Mouse (Mus musculus) CH12.LX (cell line): ENCODE results near the gene Cgas. TPM values are rescaled to one million over a fixed set of nuclear protein-coding genes. Genes with fewer than 3 reads are reported as not detected.

Source experiments
- DNase-seq: peaks from one replicate; pipeline ENCODE4 v3.0.0-alpha.2; 2013; ENCODE audit errors: extremely low read depth
- H3K27ac ChIP-seq: 2 replicates; pipeline ENCODE4 v1.5.1; 2012; ENCODE audit warnings: low read depth, mild to moderate bottlenecking, control low read depth, moderate library complexity; ENCODE audit not compliant: insufficient read depth
- H3K27me3 ChIP-seq: replicated peaks from 2 replicates; pipeline ENCODE3; 2012; ENCODE audit warnings: inconsistent platforms
- H3K36me3 ChIP-seq, 2 experiments: replicated peaks in 1 of 2; 2 replicates each; pipeline versions ENCODE3 to v1.6.1; 2012; ENCODE audit warnings: inconsistent platforms in 1 of 2, low read length in 1 of 2, mild to moderate bottlenecking in 1 of 2, mixed read lengths in 1 of 2, moderate library complexity in 1 of 2; ENCODE audit not compliant: control insufficient read depth in 1 of 2, insufficient read depth in 1 of 2
- H3K4me1 ChIP-seq, 2 experiments: 2 replicates each; pipeline ENCODE4 v1.6.1; 2012; ENCODE audit warnings: inconsistent platforms in 1 of 2, moderate library complexity in 1 of 2; ENCODE audit not compliant: insufficient read depth in 2 of 2, control insufficient read depth in 1 of 2
- H3K4me2 ChIP-seq: 2 replicates; pipeline ENCODE4 v1.6.1; 2012; ENCODE audit warnings: low read depth, mild to moderate bottlenecking, control low read depth; ENCODE audit not compliant: poor library complexity, insufficient read depth, severe bottlenecking
- H3K4me3 ChIP-seq, 3 experiments: fragments of 150-350 bp in 1 of 3; sonication (generic) in 1 of 3; replicated peaks in 1 of 3; 2 replicates each; pipeline versions ENCODE3 to v1.5.1; 2011 to 2012; ENCODE audit warnings: low read depth in 2 of 3, low read length in 2 of 3, mild to moderate bottlenecking in 2 of 3, moderate library complexity in 2 of 3, control low read depth in 1 of 3, improper control_type of control experiment in 1 of 3, inconsistent platforms in 1 of 3, mixed read lengths in 1 of 3; ENCODE audit not compliant: poor library complexity in 1 of 3
- H3K79me2 ChIP-seq: replicated peaks from 2 replicates; pipeline ENCODE4 v1.6.1; 2012; ENCODE audit warnings: mild to moderate bottlenecking, moderate library complexity; ENCODE audit not compliant: control insufficient read depth, poor library complexity, insufficient read depth, severe bottlenecking; ENCODE audit errors: extremely low read depth
- H3K9ac ChIP-seq: 2 replicates; pipeline ENCODE4 v1.6.1; 2012; ENCODE audit warnings: low read depth, mild to moderate bottlenecking, control low read depth, moderate library complexity; ENCODE audit not compliant: insufficient read depth
- H3K9me3 ChIP-seq: replicated peaks from 2 replicates; pipeline ENCODE3; 2012; ENCODE audit warnings: low read length, inconsistent platforms, mixed read lengths
- E2F4 ChIP-seq: IDR thresholded peaks from 2 replicates; pipeline ENCODE4 v1.6.1; 2011; ENCODE audit warnings: low read depth, low read length, improper control_type of control experiment; ENCODE audit not compliant: insufficient replicate concordance
- ETS1 ChIP-seq: conservative IDR thresholded peaks from 2 replicates; pipeline ENCODE4 v1.6.1; 2012; ENCODE audit warnings: low read depth, mild to moderate bottlenecking, inconsistent platforms, low read length, improper control_type of control experiment, moderate library complexity
- HCFC1 ChIP-seq: IDR thresholded peaks from 2 replicates; pipeline ENCODE4 v1.6.1; 2012; ENCODE audit warnings: low read depth, mild to moderate bottlenecking, inconsistent platforms, low read length, improper control_type of control experiment
- IRF4 ChIP-seq: IDR thresholded peaks from 2 replicates; pipeline ENCODE4 v1.6.1; 2014; ENCODE audit warnings: low read depth, mild to moderate bottlenecking, inconsistent platforms, low read length, improper control_type of control experiment
- KAT2A ChIP-seq: IDR thresholded peaks from 2 replicates; pipeline ENCODE4 v1.6.1; 2012; ENCODE audit warnings: low read length, improper control_type of control experiment, inconsistent platforms; ENCODE audit not compliant: insufficient replicate concordance
- MAFK ChIP-seq: IDR thresholded peaks from 2 replicates; pipeline ENCODE4 v1.6.1; 2011; ENCODE audit warnings: low read length, improper control_type of control experiment; ENCODE audit not compliant: insufficient replicate concordance
- MAZ ChIP-seq: IDR thresholded peaks from 2 replicates; pipeline ENCODE4 v1.6.1; 2012; ENCODE audit warnings: low read depth, mild to moderate bottlenecking, inconsistent platforms, low read length, improper control_type of control experiment, moderate library complexity
- MEF2A ChIP-seq: IDR thresholded peaks from 2 replicates; pipeline ENCODE4 v1.6.1; 2014; ENCODE audit warnings: low read depth, mild to moderate bottlenecking, inconsistent platforms, low read length, improper control_type of control experiment, borderline replicate concordance
- MXI1 ChIP-seq: IDR thresholded peaks from 2 replicates; pipeline ENCODE4 v1.6.1; 2011; ENCODE audit warnings: mild to moderate bottlenecking, low read depth, low read length, improper control_type of control experiment
- MYC ChIP-seq: IDR thresholded peaks from 2 replicates; pipeline ENCODE4 v1.6.1; 2011; ENCODE audit warnings: low read depth, mild to moderate bottlenecking, improper control_type of control experiment, low read length
- NELFE ChIP-seq: IDR thresholded peaks from 2 replicates; pipeline ENCODE4 v1.6.1; 2011; ENCODE audit warnings: low read depth, low read length, improper control_type of control experiment
- NRF1 ChIP-seq: IDR thresholded peaks from 2 replicates; pipeline ENCODE4 v1.6.1; 2014; ENCODE audit warnings: low read depth, mild to moderate bottlenecking, inconsistent platforms, low read length, improper control_type of control experiment, moderate library complexity
- POLR2AphosphoS2 ChIP-seq: IDR thresholded peaks from 2 replicates; pipeline ENCODE4 v1.6.1; 2011; ENCODE audit warnings: low read depth, low read length, improper control_type of control experiment
- RAD21 ChIP-seq: IDR thresholded peaks from 2 replicates; pipeline ENCODE4 v1.6.1; 2011; ENCODE audit warnings: low read depth, mild to moderate bottlenecking, low read length, improper control_type of control experiment, moderate library complexity
- RCOR1 ChIP-seq: conservative IDR thresholded peaks from 2 replicates; pipeline ENCODE4 v1.6.1; 2012; ENCODE audit warnings: low read depth, mild to moderate bottlenecking, inconsistent platforms, low read length, improper control_type of control experiment
- SIN3A ChIP-seq: IDR thresholded peaks from 2 replicates; pipeline ENCODE4 v1.6.1; 2012; ENCODE audit warnings: low read length, improper control_type of control experiment, inconsistent platforms
- TBP ChIP-seq: conservative IDR thresholded peaks from 2 replicates; pipeline ENCODE4 v1.6.1; 2011; ENCODE audit warnings: low read depth, low read length, improper control_type of control experiment
- ZC3H11A ChIP-seq: IDR thresholded peaks from 2 replicates; pipeline ENCODE4 v1.6.1; 2012; ENCODE audit warnings: low read depth, mild to moderate bottlenecking, inconsistent platforms, low read length, improper control_type of control experiment
- ZMIZ1 ChIP-seq: IDR thresholded peaks from 2 replicates; pipeline ENCODE4 v1.6.1; 2012; ENCODE audit warnings: low read depth, mild to moderate bottlenecking, inconsistent platforms, low read length, improper control_type of control experiment
- dilution Hi-C: fragments of 300-500 bp; cut with MboI; formaldehyde crosslinking; loops from 2 replicates; pipeline ENCODE4 v1.14.3; 2020; ENCODE audit warnings: low sequenced_read_pairs; ENCODE audit not compliant: extremely low pct_unique_long_range_greater_than_20kb, extremely low pct_ligation_motif_present
- in situ Hi-C: fragments of 300-500 bp; cut with MboI; formaldehyde crosslinking; loops from 3 replicates; pipeline ENCODE4 v1.14.3; 2019; ENCODE audit warnings: low sequenced_read_pairs, low pct_ligation_motif_present, low pct_unique_long_range_greater_than_20kb, mixed read lengths
- polyA plus RNA-seq: library from polyadenylated mRNA; unstranded; fragments of >175 nt; gene quantifications from 2 replicates; pipeline ENCODE4 v1.2.1, GENCODE M21; 2012; ENCODE audit warnings: low read depth; ENCODE audit not compliant: insufficient read length
- total RNA-seq, 2 experiments: library from RNA; depleted of rRNA; stranded (reverse); fragments of 300-350 nt in 1 of 2; fragments of >200 nt in 1 of 2; gene quantifications; 2 replicates each; pipeline ENCODE4 v1.2.3; 2012 to 2014

Gene Cgas
- total and polyA plus RNA-seq, 3 experiments = not detected

GRCm38 (mm10) chr9:78394602-78395001 lies 48.4 kb downstream of the Cgas start:
- H3K4me1 ChIP-seq = no peaks in the 10 kb centered on the region
- no peak for TF ChIP-seq ZMIZ1
- no peak for TF ChIP-seq RAD21
- no peak for TF ChIP-seq ZC3H11A
- TF ChIP-seq NRF1 = no peak
- no peak for TF ChIP-seq TBP
- no peak for TF ChIP-seq MAFK
- TF ChIP-seq KAT2A = no peak
- TF ChIP-seq HCFC1 = no peak
- TF ChIP-seq MYC = no peak
- TF ChIP-seq SIN3A = no peak
- no peak for TF ChIP-seq IRF4
- H3K9ac ChIP-seq = no peak overlapping the region
- DNase-seq = no peak
- dilution Hi-C loops (no loop called here), in situ Hi-C loops (no loop called here)
- peaks cover 11% of the 10 kb centered on the region for H3K27me3 ChIP-seq
- H3K27ac ChIP-seq = no peak overlapping the region
- no peaks in the 10 kb centered on the region for H3K36me3 ChIP-seq
- H3K79me2 ChIP-seq = no peaks in the 10 kb centered on the region
- no peak overlapping the region for H3K4me3 ChIP-seq
- no peak overlapping the region for H3K4me2 ChIP-seq
- peaks cover 5% of the 10 kb centered on the region for H3K9me3 ChIP-seq

GRCm38 (mm10) chr9:78393741-78394140 lies 49.3 kb downstream of the Cgas start:
- Histone ChIP-seq H3K27me3 (peaks cover 11% of the 10 kb centered on the region), H3K79me2 (no peaks in the 10 kb centered on the region), H3K4me1 (no peaks in the 10 kb centered on the region), H3K9me3 (peaks cover 5% of the 10 kb centered on the region), H3K36me3 (no peaks in the 10 kb centered on the region), H3K4me3 (no peak overlapping the region), H3K4me2 (no peak overlapping the region), H3K9ac (no peak overlapping the region), H3K27ac (no peak overlapping the region)
- in situ Hi-C loops (no loop called here), dilution Hi-C loops (no loop called here)
- DNase-seq = no peak
- TF ChIP-seq ZMIZ1 = no peak
- TF ChIP-seq NELFE = no peak
- no peak for TF ChIP-seq POLR2AphosphoS2
- TF ChIP-seq RCOR1 = no peak
- no peak for TF ChIP-seq E2F4
- no peak for TF ChIP-seq MXI1
- TF ChIP-seq ETS1 = no peak
- TF ChIP-seq MAFK = no peak
- no peak for TF ChIP-seq MAZ
- no peak for TF ChIP-seq ZC3H11A
- no peak for TF ChIP-seq MEF2A
- TF ChIP-seq NRF1 = no peak
